Mouse (Mus musculus) ES-Bruce4 (cell line): ENCODE data around the gene Ccdc43. TPM values are rescaled to one million over a fixed set of nuclear protein-coding genes. Genes with fewer than 3 reads are reported as not detected.
"Not testable (repeated sequence)": the region's sequence is repeated elsewhere in the genome, so short reads cannot be mapped to it uniquely, and the experiment has no call there.

Source experiments
- H3K27ac ChIP-seq: 2 replicates; pipeline ENCODE4 v1.5.1; 2012; ENCODE audit warnings: low read length, inconsistent platforms; ENCODE audit not compliant: insufficient read depth
- H3K27me3 ChIP-seq: 2 replicates; pipeline ENCODE4 v1.6.1; 2012; ENCODE audit warnings: mild to moderate bottlenecking, low read length, inconsistent platforms; ENCODE audit not compliant: control insufficient read depth, poor library complexity, insufficient read depth, severe bottlenecking
- H3K36me3 ChIP-seq: 2 replicates; pipeline ENCODE4 v1.6.1; 2012; ENCODE audit warnings: inconsistent platforms, mild to moderate bottlenecking, low read length, moderate library complexity; ENCODE audit not compliant: control insufficient read depth, poor library complexity, insufficient read depth, severe bottlenecking
- H3K4me1 ChIP-seq: one replicate; pipeline ENCODE4 v1.8.1; 2011; ENCODE audit warnings: low read length; ENCODE audit not compliant: control insufficient read depth, insufficient read depth
- H3K4me3 ChIP-seq: 2 replicates; pipeline ENCODE4 v1.5.1; 2011; ENCODE audit warnings: low read depth, mild to moderate bottlenecking, low read length
- H3K9ac ChIP-seq: 2 replicates; pipeline ENCODE4 v1.6.1; 2012; ENCODE audit warnings: low read depth, mild to moderate bottlenecking, inconsistent platforms; ENCODE audit not compliant: poor library complexity, severe bottlenecking
- H3K9me3 ChIP-seq: replicated peaks from 2 replicates; pipeline ENCODE4 v1.6.1; 2012; ENCODE audit warnings: mild to moderate bottlenecking, low read length, inconsistent platforms; ENCODE audit not compliant: control insufficient read depth, poor library complexity, insufficient read depth, severe bottlenecking
- CTCF ChIP-seq: IDR thresholded peaks from one replicate; pipeline ENCODE4 v1.8.1; 2011; ENCODE audit warnings: low read depth, low read length
- EP300 ChIP-seq: IDR thresholded peaks from 2 replicates; pipeline ENCODE4 v1.6.1; 2011; ENCODE audit warnings: low read depth, low read length; ENCODE audit not compliant: insufficient read depth
- POLR2A ChIP-seq: IDR thresholded peaks from one replicate; pipeline ENCODE4 v1.8.1; 2011; ENCODE audit warnings: low read length; ENCODE audit not compliant: insufficient read depth
- polyA plus RNA-seq: library from polyadenylated mRNA; stranded (reverse); fragments of >200 nt; gene quantifications from 2 replicates; pipeline ENCODE4 v1.2.4, GENCODE M21; 2011; ENCODE audit warnings: low read depth; ENCODE audit not compliant: missing spikeins, insufficient read depth, insufficient read length

Gene Ccdc43
- polyA plus RNA-seq, 1 experiment: 62.0 TPM

- no peaks in the 10 kb centered on the region for H3K9me3 ChIP-seq
- H3K9ac ChIP-seq: no peak overlapping the region
- no peaks in the 10 kb centered on the region for H3K27me3 ChIP-seq
- no peak overlapping the region for H3K27ac ChIP-seq
- H3K36me3 ChIP-seq: no peaks in the 10 kb centered on the region
- H3K4me1 ChIP-seq: no peaks in the 10 kb centered on the region
- TF ChIP-seq POLR2A: no peak
- H3K4me3 ChIP-seq: no peak overlapping the region
Measured at GRCm38 (mm10) chr11:102729835-102730234, 32.3 kb upstream of the Ccdc43 start.

- H3K4me3 ChIP-seq: no peak overlapping the region
- no peak overlapping the region for H3K9ac ChIP-seq
- H3K36me3 ChIP-seq: no peaks in the 10 kb centered on the region
- no peaks in the 10 kb centered on the region for H3K4me1 ChIP-seq
- H3K9me3 ChIP-seq: no peaks in the 10 kb centered on the region
- H3K27ac ChIP-seq: no peak overlapping the region
- no peak for TF ChIP-seq CTCF
- TF ChIP-seq POLR2A: no peak
- no peak for TF ChIP-seq EP300
- H3K27me3 ChIP-seq: no peaks in the 10 kb centered on the region
Measured at GRCm38 (mm10) chr11:102728614-102729013, 31.0 kb upstream of the Ccdc43 start.

GRCm38 (mm10) chr11:102725574-102725973, 28.0 kb upstream of the Ccdc43 start:
- Histone ChIP-seq H3K27me3 (no peaks in the 10 kb centered on the region), H3K9ac (no peak overlapping the region), H3K9me3 (no peaks in the 10 kb centered on the region), H3K4me3 (no peak overlapping the region), H3K36me3 (no peaks in the 10 kb centered on the region), H3K27ac (no peak overlapping the region), H3K4me1 (no peaks in the 10 kb centered on the region)
- TF ChIP-seq POLR2A: no peak
- TF ChIP-seq CTCF: peak; percentile 69
- TF ChIP-seq EP300: no peak

- H3K36me3 ChIP-seq: no peaks in the 10 kb centered on the region
- H3K27me3 ChIP-seq: no peaks in the 10 kb centered on the region
Measured at GRCm38 (mm10) chr11:102716135-102716534, 18.6 kb upstream of the Ccdc43 start.

GRCm38 (mm10) chr11:102714578-102714977, 17.0 kb upstream of the Ccdc43 start:
- H3K9ac ChIP-seq, H3K27ac ChIP-seq, H3K4me3 ChIP-seq, H3K4me1 ChIP-seq, H3K27me3 ChIP-seq, H3K36me3 ChIP-seq, H3K9me3 ChIP-seq: not testable (repeated sequence)
- peak; percentile 32 for TF ChIP-seq CTCF

More at GRCm38 (mm10) chr11:102716135-102716534, 18.6 kb upstream of the Ccdc43 start:
- Histone ChIP-seq H3K9me3 (peaks cover 4% of the 10 kb centered on the region; the same call in 1 of the 2 replicates), H3K9ac (no peak overlapping the region), H3K4me1 (no peaks in the 10 kb centered on the region), H3K27ac (no peak overlapping the region), H3K4me3 (no peak overlapping the region)
- TF ChIP-seq POLR2A: no peak
- TF ChIP-seq EP300: no peak
- TF ChIP-seq CTCF: no peak

GRCm38 (mm10) chr11:102712411-102712810, 14.8 kb upstream of the Ccdc43 start:
- H3K4me1 ChIP-seq: no peaks in the 10 kb centered on the region
- H3K27ac ChIP-seq: no peak overlapping the region
- TF ChIP-seq POLR2A (no peak), CTCF (no peak), EP300 (no peak)
- H3K9ac ChIP-seq: no peak overlapping the region
- no peaks in the 10 kb centered on the region for H3K36me3 ChIP-seq
- peaks cover 4% of the 10 kb centered on the region; the same call in 1 of the 2 replicates for H3K9me3 ChIP-seq
- H3K27me3 ChIP-seq: no peaks in the 10 kb centered on the region
- no peak overlapping the region for H3K4me3 ChIP-seq

GRCm38 (mm10) chr11:102702206-102702605, 4.6 kb upstream of the Ccdc43 start:
- peaks cover 12% of the 10 kb centered on the region for H3K9me3 ChIP-seq
- H3K27me3 ChIP-seq, H3K27ac ChIP-seq, H3K4me3 ChIP-seq, H3K4me1 ChIP-seq, H3K36me3 ChIP-seq, H3K9ac ChIP-seq: not testable (repeated sequence)
